Mouse (Mus musculus): ENCODE data around the gene Ttc27.
"Not testable (repeated sequence)": the region's sequence is repeated elsewhere in the genome, so short reads cannot be mapped to it uniquely, and the experiment has no call there.

The Ttc27 gene

DNA sequence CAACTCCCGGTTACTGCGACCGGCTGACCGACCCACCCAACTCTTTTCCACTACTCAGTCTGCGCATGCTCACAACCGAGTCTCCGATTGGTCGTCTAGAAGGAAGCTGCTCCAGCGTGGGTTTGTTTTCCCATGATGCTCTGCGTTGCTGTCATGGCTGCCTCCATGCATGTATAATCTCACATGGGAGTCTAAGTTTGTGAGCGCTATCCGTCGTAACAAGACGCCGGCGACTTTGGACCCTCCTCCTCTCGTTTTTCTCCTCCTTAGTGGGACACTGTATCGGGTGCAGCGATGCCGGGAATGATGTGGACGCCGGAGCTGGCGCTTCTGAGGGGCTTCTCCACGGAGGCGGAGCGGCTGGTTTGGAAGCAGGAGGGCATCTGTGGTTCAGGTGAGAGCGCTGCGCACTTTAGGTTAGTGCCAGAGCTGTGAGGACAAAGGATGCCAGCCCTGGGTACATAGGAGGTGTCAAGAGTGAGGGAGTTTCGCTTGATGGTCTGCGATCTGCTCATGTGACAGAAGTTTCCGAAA lies at the start of gene Ttc27:
Ttc27 (plus strand) TSS at position 115 of the 534 bp plus-strand sequence.
- ChIA-PET CTCF (interaction anchor here in 1 of 4 experiments (0.6 kb wide), 1 partner anchor 45 kb away, joined by 4 read pairs; no protein-coding TSS in a partner anchor), POLR2A (interaction anchor here in 3 of 4 experiments (0.6 to 3.8 kb wide), 17 partner anchors 8 to 357 kb away, joined by 3 to 21 read pairs (median 3); partner anchors contain the start of genes Birc6 (in 3 of the 3), Ltbp1 (in 1 of the 3) and Slc30a6 (in 1 of the 3))

- CTCF ChIA-PET = no interaction called here
- POLR2A ChIA-PET = no interaction called here
Observed at GRCm38 (mm10) chr17:74668010-74668409, 49.5 kb upstream of the Ttc27 start.

- POLR2A ChIA-PET = interaction anchor here in 2 of 4 experiments (0.8 to 1.4 kb wide), 3 partner anchors 9 to 28 kb away, joined by 3 to 4 read pairs (median 3); no protein-coding TSS in a partner anchor
- CTCF ChIA-PET = no interaction called here
Observed at GRCm38 (mm10) chr17:74670031-74670430, 47.5 kb upstream of the Ttc27 start.

DNA sequence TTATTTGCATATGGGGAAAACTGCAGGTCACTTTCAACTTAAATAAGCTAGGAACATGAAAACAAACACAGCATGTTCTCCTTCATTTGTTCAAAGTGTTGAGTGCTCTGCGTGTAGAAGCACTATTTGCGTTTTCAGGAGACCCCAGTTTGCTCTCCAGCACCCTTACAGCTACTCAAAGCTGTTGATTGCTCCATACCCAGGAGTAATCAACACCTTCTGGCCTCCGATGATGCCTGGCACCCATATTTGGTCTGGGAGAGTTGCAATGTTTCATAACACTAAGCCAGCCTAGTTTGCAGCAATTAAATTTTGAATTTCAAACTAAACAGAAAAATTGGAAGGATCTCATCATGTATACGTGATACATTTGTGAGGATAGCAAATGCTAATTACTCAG lies 45.1 kb upstream of the Ttc27 start:
- CTCF ChIA-PET = interaction anchor here in 2 of 4 experiments (0.5 to 0.9 kb wide), 3 partner anchors 44 to 237 kb away, joined by 3 to 6 read pairs (median 4); partner anchors contain the start of gene Ttc27 (in 1 of the 2)
- POLR2A ChIA-PET = interaction anchor here in 1 of 4 experiments (1.2 to 1.3 kb wide), 2 partner anchors 33 to 35 kb away, joined by 3 read pairs; no protein-coding TSS in a partner anchor

DNA sequence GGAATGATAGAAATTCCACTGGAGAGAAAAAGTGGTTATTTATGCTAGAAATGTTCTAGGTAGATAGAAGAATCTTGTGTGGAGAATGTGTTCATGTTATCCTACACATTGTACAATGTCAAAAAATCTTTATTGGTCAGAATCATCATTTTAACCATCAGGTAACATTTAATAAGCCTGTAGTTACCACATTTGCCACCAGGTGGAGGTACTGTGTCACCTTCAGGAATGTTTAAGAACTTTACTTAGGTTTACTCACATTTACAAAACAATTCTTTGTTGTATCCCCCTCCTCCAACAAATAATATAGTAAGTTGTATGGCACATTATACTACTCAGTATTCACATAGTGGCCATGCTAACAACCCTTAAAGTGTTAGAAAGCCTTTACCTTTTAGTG lies 44.3 kb upstream of the Ttc27 start:
- POLR2A ChIA-PET = interaction anchor here in 1 of 4 experiments (1.1 to 1.3 kb wide), 2 partner anchors 13 to 34 kb away, joined by 3 to 4 read pairs; no protein-coding TSS in a partner anchor
- CTCF ChIA-PET = no interaction called here

DNA sequence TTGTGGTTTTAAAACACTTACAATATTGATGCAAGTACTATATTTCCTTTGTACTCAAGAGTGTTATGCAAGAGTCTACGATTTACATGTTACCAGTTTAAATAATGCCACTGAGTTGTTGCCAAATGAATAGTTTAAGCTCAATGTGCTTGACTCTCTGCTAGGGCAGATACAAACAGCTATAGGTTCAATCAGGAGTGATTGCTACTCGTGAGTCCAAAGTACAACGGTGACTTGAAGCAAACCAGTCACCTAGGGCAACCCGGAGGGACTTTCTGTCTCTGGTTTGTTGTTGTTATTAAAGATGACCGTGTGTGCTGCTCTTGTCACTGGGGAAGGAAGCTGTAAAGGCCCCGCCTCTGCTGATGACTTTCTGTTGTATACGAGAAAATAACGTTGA lies 39.5 kb upstream of the Ttc27 start:
- ChIA-PET CTCF (no interaction called here), POLR2A (interaction anchor here in 1 of 4 experiments (0.5 to 1.4 kb wide), 2 partner anchors 9 to 191 kb away, joined by 3 to 5 read pairs; no protein-coding TSS in a partner anchor)

GRCm38 (mm10) chr17:74684927-74685326 lies 32.6 kb upstream of the Ttc27 start:
- ChIA-PET CTCF (no interaction called here), POLR2A (interaction anchor here in 1 of 4 experiments (0.8 to 1.5 kb wide), 2 partner anchors 125 to 133 kb away, joined by 3 read pairs; no protein-coding TSS in a partner anchor)

DNA sequence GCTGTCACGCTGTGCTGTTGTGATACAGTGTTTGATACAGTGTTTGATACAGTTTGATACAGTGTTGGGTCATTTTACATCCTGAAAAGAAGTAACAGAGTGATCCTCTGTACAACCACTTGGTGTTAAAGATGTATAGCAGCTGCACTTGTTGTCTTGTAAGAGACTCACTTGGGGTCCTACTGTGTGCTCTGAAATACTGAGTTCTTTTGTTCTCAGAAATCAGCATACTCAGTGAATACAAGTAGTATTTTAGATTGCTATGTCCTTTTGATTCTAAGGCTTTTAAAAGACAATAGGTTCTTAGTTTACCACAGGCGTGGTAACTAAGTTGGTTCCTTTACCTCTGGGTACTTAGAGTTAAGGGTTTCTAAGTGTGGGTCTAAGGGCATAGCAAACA lies 29.0 kb upstream of the Ttc27 start:
- CTCF ChIA-PET = no interaction called here
- POLR2A ChIA-PET = interaction anchor here in 1 of 4 experiments (0.5 kb wide), 1 partner anchor 174 kb away, joined by 3 read pairs; no protein-coding TSS in a partner anchor

DNA sequence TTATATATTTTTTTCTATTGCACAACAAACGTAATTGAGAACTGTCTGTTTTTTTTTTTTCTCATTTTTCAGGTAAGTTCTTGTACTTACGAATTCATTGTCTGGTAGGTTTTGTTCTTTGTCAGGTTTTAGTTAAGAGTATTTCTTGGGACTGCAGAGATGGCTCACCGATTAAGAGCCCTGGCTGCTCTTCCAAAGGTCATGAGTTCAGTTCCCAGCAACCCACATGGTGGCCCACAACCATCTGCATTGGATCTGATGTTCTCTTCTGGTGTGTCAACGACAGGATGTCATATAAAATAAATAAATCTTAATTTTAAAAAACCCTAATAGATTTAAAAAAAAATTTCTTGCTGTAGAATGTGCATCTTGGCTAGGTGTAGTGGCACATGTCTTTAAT lies 28.1 kb upstream of the Ttc27 start:
- POLR2A ChIA-PET = interaction anchor here in 1 of 4 experiments (0.6 kb wide), 1 partner anchor 142 kb away, joined by 3 read pairs; no protein-coding TSS in a partner anchor
- CTCF ChIA-PET = no interaction called here

- POLR2A ChIA-PET = interaction anchor here in 1 of 4 experiments (0.5 kb wide), 1 partner anchor 40 kb away, joined by 3 read pairs; no protein-coding TSS in a partner anchor
- CTCF ChIA-PET = not testable (repeated sequence)
Observed at GRCm38 (mm10) chr17:74701661-74702060, 15.9 kb upstream of the Ttc27 start.

GRCm38 (mm10) chr17:74705480-74705879 lies 12.1 kb upstream of the Ttc27 start:
- ChIA-PET POLR2A (interaction anchor here in 2 of 4 experiments (0.6 to 0.9 kb wide), 3 partner anchors 8 to 20 kb away, joined by 3 read pairs; no protein-coding TSS in a partner anchor), CTCF (no interaction called here)

- ChIA-PET CTCF (interaction anchor here in 1 of 4 experiments (0.6 kb wide), 1 partner anchor 25 kb away, joined by 5 read pairs; no protein-coding TSS in a partner anchor), POLR2A (interaction anchor here in 3 of 4 experiments (0.6 to 1.2 kb wide), 3 partner anchors 9 to 198 kb away, joined by 3 to 4 read pairs (median 3); no protein-coding TSS in a partner anchor)
Observed at GRCm38 (mm10) chr17:74706593-74706992, 10.9 kb upstream of the Ttc27 start.

GRCm38 (mm10) chr17:74707637-74708152 lies 9.8 kb upstream of the Ttc27 start:
- POLR2A ChIA-PET = no interaction called here
- CTCF ChIA-PET = no interaction called here

DNA sequence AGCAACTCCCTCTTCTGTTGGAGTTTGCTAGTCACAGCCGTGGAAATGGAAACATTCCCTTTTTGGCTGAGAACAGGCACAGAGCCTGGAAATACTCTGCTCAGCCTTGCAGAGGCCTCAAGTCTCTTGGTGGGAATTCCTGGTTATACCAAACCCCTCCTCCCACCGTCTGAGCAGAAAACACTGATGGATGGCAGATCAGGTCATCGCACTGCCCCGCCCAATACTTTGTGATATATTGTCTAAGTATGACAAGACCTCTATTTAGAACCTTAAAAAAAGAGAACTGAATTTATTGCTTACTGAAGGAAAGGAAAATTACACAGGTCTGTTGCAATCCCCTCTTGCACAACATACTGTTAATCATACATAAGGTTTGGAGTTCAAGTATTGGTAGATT lies 6.8 kb upstream of the Ttc27 start:
- ChIA-PET CTCF (no interaction called here), POLR2A (no interaction called here)

GRCm38 (mm10) chr17:74711627-74712026 lies 5.9 kb upstream of the Ttc27 start:
- POLR2A ChIA-PET = interaction anchor here in 1 of 4 experiments (1.1 kb wide), 1 partner anchor 16 kb away, joined by 3 read pairs; no protein-coding TSS in a partner anchor
- CTCF ChIA-PET = no interaction called here

DNA sequence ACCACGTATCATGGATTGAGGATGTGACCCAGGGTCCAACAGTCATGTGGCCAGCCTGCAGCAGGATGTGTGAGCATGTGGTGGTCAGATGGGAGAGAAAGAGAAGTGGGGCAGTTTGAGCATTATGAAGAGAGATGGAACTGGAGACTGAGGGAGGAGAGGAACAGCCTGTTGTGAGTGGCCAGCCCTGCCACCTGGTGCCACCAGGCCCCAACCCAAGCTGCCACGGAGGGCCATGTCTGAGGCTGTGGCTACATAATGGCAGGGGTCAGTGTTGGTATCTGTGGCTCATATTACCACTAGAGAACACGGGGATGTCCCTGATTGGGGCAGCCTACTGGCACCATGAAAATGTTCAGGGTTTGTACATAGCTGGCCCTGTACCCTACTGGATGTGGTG lies 2.4 kb upstream of the Ttc27 start:
- ChIA-PET CTCF (no interaction called here), POLR2A (interaction anchor here in 1 of 4 experiments (1.2 to 3.8 kb wide), 2 partner anchors 9 to 11 kb away, joined by 3 to 21 read pairs; no protein-coding TSS in a partner anchor)

- ChIA-PET CTCF (interaction anchor here in 2 of 4 experiments (0.6 to 1.4 kb wide), 3 partner anchors 17 to 290 kb away, joined by 3 to 4 read pairs (median 3); partner anchors contain the start of gene Ltbp1 (in 1 of the 2)), POLR2A (interaction anchor here in 1 of 4 experiments (1.0 to 3.8 kb wide), 6 partner anchors 9 to 278 kb away, joined by 3 to 21 read pairs (median 4); no protein-coding TSS in a partner anchor)
Observed at GRCm38 (mm10) chr17:74715724-74716123, 1.8 kb upstream of the Ttc27 start.

DNA sequence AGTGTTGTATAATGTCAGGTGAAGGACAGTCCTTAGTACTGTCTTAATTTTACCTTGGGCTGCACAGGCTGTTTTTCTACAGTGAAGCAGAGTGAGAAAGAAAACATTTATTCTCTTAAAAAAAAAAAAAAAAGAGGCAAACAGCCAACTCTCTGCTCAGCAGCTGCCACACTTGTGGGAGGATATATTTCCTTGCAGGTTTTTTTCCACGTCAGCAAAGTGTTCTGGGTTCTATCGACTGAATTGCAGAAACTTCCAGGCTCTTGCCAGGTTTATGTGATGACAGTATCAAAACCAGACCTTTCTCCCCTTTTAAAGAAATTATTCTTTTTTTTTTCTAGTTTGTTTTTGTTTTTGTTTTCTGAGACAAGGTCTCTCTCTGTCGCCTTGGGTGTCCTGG lies 889 bp upstream of the Ttc27 start:
- ChIA-PET CTCF (interaction anchor here in 2 of 4 experiments (1.3 to 1.4 kb wide), 2 partner anchors 16 to 44 kb away, joined by 3 read pairs; no protein-coding TSS in a partner anchor), POLR2A (interaction anchor here in 2 of 4 experiments (0.8 to 3.8 kb wide), 9 partner anchors 9 to 321 kb away, joined by 3 to 21 read pairs (median 4); partner anchors contain the start of gene Slc30a6 (in 1 of the 2))

DNA sequence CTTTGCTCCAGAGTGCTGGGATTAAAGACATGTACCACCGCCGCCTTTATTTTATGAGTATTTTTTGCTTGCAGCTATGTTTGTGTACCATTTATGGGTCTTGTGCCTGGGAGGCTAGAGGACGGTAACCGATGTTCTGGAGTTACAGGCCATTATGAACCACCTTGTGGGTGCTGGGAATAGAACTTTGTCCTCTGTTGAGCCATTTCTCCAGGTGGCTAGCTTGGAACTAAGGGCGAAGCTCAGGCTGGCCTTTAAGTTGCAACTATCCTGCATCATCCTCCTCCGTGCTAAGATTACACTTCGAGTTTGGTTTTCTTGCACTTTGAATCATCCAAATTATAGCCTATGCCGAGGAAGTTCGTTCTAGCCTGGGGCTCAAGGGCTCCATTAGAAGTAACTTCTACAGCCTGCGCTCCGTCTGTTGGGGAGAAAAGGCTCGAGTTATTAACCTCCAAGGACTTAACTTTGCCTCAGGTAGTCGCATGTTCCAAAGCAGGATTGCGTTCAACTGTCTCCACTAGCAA lies 378 bp upstream of the Ttc27 start:
- POLR2A ChIA-PET = interaction anchor here in 3 of 4 experiments (0.6 to 3.8 kb wide), 17 partner anchors 9 to 358 kb away, joined by 3 to 21 read pairs (median 3); partner anchors contain the start of genes Birc6 (in 2 of the 3), Ltbp1 (in 1 of the 3) and Slc30a6 (in 1 of the 3)
- CTCF ChIA-PET = interaction anchor here in 2 of 4 experiments (1.3 to 1.4 kb wide), 2 partner anchors 16 to 45 kb away, joined by 3 read pairs; no protein-coding TSS in a partner anchor
